Mouse (Mus musculus) liver, embryonic 16.5 days (tissue): ENCODE data around the gene Apoa1. TPM values are rescaled to one million over a fixed set of nuclear protein-coding genes. Genes with fewer than 3 reads are reported as not detected.
A peak's percentile ranks its signal among the peaks of the same experiment; 100 is the strongest.

Source experiments
- ATAC-seq: fragments of 200-750 bp; cut with Nextera tagmentation; 2 replicates; pipeline ENCODE4 v1.8.0; 2017; ENCODE audit warnings: low read depth, mild to moderate bottlenecking, moderate number of reproducible peaks, moderate library complexity
- H3K27ac ChIP-seq: fragments of 300-500 bp; sonication (generic); 2 replicates; pipeline ENCODE4 v1.5.1; 2014; ENCODE audit warnings: mild to moderate bottlenecking, low read length
- H3K27me3 ChIP-seq: fragments of 300-500 bp; sonication (generic); 2 replicates; pipeline ENCODE4 v1.6.1; 2014; ENCODE audit warnings: low read depth, low read length, mixed read lengths; ENCODE audit not compliant: control insufficient read depth, insufficient read depth
- H3K36me3 ChIP-seq: fragments of 300-500 bp; sonication (generic); 2 replicates; pipeline ENCODE4 v1.6.1; 2014; ENCODE audit warnings: mild to moderate bottlenecking; ENCODE audit not compliant: control insufficient read depth, insufficient read depth
- H3K4me1 ChIP-seq: fragments of 300-500 bp; sonication (generic); 2 replicates; pipeline ENCODE4 v1.6.1; 2014; ENCODE audit warnings: low read depth, low read length, mixed read lengths; ENCODE audit not compliant: control insufficient read depth
- H3K4me2 ChIP-seq: fragments of 300-500 bp; sonication (generic); 2 replicates; pipeline ENCODE4 v1.6.1; 2014; ENCODE audit warnings: low read depth, low read length, mixed read lengths
- H3K4me3 ChIP-seq: fragments of 300-500 bp; sonication (generic); 2 replicates; pipeline ENCODE4 v1.5.1; 2014; ENCODE audit warnings: low read depth, mild to moderate bottlenecking, low read length
- H3K9ac ChIP-seq: fragments of 300-500 bp; sonication (generic); 2 replicates; pipeline ENCODE4 v1.6.1; 2014; ENCODE audit warnings: low read depth, low read length
- H3K9me3 ChIP-seq: fragments of 300-500 bp; sonication (generic); replicated peaks from 2 replicates; pipeline ENCODE4 v1.6.1; 2016; ENCODE audit warnings: low read length; ENCODE audit not compliant: control insufficient read depth
- WGBS: fragments of 180-500 bp; shearing (Covaris S2); extraction: QIAGEN DNeasy Blood & Tissue Kit; methylation state at CpG from one replicate; pipeline ENCODE4 v1.1.7; 2014; ENCODE audit not compliant: insufficient replicate concordance; 5-methylcytosine and 5-hydroxymethylcytosine counted together
- polyA plus RNA-seq: library from polyadenylated mRNA; unstranded; fragments of >200 nt; fragmentation: Nextera tagmentation; extraction: Ambion mirVana; gene quantifications from 2 replicates; pipeline ENCODE4 v1.2.1, GENCODE M21; 2015

Apoa1 gene
- polyA plus RNA-seq, 1 experiment from 2014 or later = 7,451 TPM

DNA sequence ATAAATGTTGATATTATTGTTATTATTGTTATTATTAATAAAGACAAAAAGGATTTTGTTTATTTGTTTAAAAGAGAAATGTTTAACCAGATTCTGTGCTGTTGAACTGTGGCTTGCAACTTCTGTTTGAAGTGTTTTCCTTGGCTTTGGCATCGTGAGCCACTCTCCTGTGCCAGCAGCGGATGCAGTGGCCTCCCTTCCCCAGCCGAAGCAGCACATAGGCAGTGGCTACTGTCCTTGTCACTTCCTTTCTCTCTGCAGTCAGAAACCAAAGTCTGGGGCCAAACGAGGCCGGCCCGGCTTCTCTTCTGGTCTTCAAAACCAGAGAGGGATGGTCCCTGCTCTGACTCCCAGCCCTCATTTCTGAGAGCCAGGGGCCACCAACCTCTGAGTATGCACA lies 5.3 kb upstream of the Apoa1 start:
- Histone ChIP-seq H3K27ac (no peak overlapping the region), H3K36me3 (no peaks in the 10 kb centered on the region), H3K27me3 (no peaks in the 10 kb centered on the region), H3K9me3 (no peaks in the 10 kb centered on the region), H3K4me1 (peaks cover 4% of the 10 kb centered on the region), H3K4me3 (no peak overlapping the region), H3K9ac (no peak overlapping the region), H3K4me2 (no peak overlapping the region)
- 55% methylated on average over 6 of the region's 6 CpGs for WGBS
- no peak for ATAC-seq

DNA sequence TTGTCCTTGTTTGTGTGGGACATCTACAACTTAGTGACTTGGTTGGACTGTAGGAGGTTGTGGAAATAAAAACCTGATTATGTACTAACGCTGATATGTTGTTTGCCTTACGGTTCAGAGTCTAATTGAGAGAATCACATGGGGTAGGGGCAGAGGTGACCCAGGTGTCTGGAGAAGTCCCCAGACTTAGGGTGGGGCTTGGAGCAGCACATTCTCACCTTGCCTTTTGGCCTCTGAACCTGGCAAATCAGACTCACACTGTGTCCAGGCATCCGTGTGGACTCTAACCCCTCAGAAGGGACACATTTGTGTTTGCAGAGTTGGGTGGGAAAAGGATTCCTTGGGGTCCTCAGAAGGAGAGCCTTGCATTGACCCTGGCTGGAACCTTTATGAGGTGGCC lies 4.3 kb upstream of the Apoa1 start:
- ATAC-seq = no peak
- H3K27ac ChIP-seq = peak overlapping the region; percentile 35; the same call in 1 of the 2 replicates
- no peak overlapping the region for H3K9ac ChIP-seq

DNA sequence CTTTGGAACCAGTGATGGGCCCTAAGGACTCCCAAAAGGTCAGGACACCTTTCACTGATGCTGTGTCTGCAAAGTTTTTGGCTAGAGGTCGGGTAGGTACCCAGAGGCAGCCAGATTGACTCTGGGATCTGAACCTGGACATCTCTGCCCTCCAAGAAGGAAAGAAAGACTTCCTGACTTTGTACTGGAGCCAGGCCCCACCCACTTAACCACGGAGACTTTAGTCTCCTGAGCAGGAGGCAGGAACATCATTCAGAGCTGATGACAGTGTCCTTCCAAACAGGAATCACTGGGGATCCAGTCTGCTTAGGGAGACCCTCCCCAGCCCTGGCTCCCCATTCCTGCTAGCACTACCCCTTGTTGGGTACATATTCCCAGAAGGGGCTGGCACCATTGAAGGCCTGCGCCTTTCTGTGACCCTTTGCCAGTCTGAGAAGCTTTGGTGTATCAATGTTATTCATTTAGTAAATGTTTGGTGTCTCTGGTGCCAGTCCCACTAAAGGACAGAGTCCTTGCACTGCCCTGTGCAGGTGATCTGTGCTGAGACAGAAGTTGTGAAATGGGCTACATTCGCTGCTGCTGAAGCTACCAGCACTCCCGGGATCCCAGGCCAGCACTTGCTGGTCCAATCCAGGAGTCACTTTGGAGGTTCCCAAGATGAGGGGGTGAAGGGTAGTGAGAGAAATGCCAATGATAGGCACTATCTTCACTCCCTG lies 3.3 kb upstream of the Apoa1 start:
- Histone ChIP-seq H3K27ac (peak overlapping the region; percentile 37; the same call in 1 of the 2 replicates), H3K9me3 (no peaks in the 10 kb centered on the region), H3K4me1 (peaks cover 4% of the 10 kb centered on the region), H3K36me3 (no peaks in the 10 kb centered on the region), H3K9ac (no peak overlapping the region), H3K4me2 (no peak overlapping the region), H3K4me3 (no peak overlapping the region), H3K27me3 (no peaks in the 10 kb centered on the region)
- ATAC-seq = no peak
- WGBS = 39% methylated on average over 5 of the region's 5 CpGs

More for the DNA sequence above, 4.3 kb upstream of the Apoa1 start:
- Histone ChIP-seq H3K27me3 (no peaks in the 10 kb centered on the region), H3K36me3 (no peaks in the 10 kb centered on the region), H3K4me3 (no peak overlapping the region), H3K4me1 (peaks cover 4% of the 10 kb centered on the region), H3K9me3 (no peaks in the 10 kb centered on the region), H3K4me2 (no peak overlapping the region)
- WGBS = 59% methylated on average over 3 of the region's 3 CpGs

GRCm38 (mm10) chr9:46227064-46227614 lies 1.2 kb upstream of the Apoa1 start:
- no peak for ATAC-seq
- no peaks in the 10 kb centered on the region for H3K36me3 ChIP-seq
- H3K9ac ChIP-seq = no peak overlapping the region
- H3K4me1 ChIP-seq = peaks cover 4% of the 10 kb centered on the region
- WGBS = 33% methylated on average over 3 of the region's 3 CpGs
- H3K27ac ChIP-seq = no peak overlapping the region
- H3K27me3 ChIP-seq = no peaks in the 10 kb centered on the region
- no peaks in the 10 kb centered on the region for H3K9me3 ChIP-seq
- H3K4me2 ChIP-seq = no peak overlapping the region
- no peak overlapping the region for H3K4me3 ChIP-seq

DNA sequence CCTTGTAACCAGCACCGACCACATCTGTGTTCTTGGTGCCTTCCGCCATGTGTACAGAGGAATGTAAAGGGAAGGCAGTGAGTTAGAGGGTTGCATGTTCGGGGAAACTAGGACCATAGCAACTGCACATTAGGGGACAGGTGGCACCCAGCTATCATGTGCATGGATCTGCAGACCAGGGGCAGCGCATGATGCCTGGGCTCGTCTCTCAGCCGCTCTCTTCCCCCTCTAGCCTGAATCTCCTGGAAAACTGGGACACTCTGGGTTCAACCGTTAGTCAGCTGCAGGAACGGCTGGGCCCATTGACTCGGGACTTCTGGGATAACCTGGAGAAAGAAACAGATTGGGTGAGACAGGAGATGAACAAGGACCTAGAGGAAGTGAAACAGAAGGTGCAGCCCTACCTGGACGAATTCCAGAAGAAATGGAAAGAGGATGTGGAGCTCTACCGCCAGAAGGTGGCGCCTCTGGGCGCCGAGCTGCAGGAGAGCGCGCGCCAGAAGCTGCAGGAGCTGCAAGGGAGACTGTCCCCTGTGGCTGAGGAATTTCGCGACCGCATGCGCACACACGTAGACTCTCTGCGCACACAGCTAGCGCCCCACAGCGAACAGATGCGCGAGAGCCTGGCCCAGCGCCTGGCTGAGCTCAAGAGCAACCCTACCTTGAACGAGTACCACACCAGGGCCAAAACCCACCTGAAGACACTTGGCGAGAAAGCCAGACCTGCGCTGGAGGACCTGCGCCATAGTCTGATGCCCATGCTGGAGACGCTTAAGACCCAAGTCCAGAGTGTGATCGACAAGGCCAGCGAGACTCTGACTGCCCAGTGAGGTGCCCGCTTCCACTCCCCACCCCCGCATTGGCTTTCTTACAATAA lies 1.4 kb downstream of the Apoa1 start:
- Histone ChIP-seq H3K4me2 (peak overlapping the region; percentile 49), H3K4me3 (peak overlapping the region; percentile 59), H3K9ac (peak overlapping the region; percentile 54), H3K36me3 (no peaks in the 10 kb centered on the region), H3K4me1 (peaks cover 6% of the 10 kb centered on the region), H3K27ac (peak overlapping the region; percentile 74), H3K9me3 (no peaks in the 10 kb centered on the region), H3K27me3 (no peaks in the 10 kb centered on the region)
- 12% methylated on average over 37 of the region's 37 CpGs for WGBS
- peak; percentile 30; the same call in 1 of the 2 replicates for ATAC-seq

DNA sequence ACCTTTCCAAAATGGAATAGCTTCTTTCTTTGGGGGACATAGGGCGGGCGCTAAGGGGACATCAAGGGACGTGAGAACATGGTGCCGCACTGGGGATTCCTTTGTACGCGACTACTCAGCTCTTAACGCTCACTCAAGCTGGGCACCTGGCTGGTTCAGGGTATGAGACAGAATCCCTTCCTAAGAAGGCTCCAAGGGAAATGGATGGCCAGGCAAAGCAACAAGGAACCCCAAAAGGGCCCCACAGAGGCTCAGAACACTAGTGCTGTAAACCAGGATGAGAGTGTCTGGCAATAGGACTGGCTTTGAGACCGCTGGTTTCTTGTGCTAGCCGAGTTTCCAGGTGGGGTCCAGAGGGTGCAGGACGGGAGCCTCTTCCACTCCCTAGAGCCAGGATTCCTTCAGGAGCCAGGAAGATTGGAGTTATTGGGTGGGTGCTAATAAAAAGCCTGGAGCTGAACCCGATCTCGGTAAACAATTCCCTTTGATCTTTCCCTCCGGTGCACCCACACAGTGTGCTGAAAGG lies 2.1 kb downstream of the Apoa1 start:
- no peaks in the 10 kb centered on the region for H3K27me3 ChIP-seq
- H3K4me1 ChIP-seq = peaks cover 13% of the 10 kb centered on the region
- WGBS = 28% methylated on average over 13 of the region's 13 CpGs
- H3K4me2 ChIP-seq = peak overlapping the region; percentile 49
- H3K4me3 ChIP-seq = peak overlapping the region; percentile 59
- H3K9ac ChIP-seq = peak overlapping the region; percentile 54
- no peaks in the 10 kb centered on the region for H3K36me3 ChIP-seq
- no peaks in the 10 kb centered on the region for H3K9me3 ChIP-seq
- H3K27ac ChIP-seq = peak overlapping the region; percentile 62
- ATAC-seq = no peak

- 0 out of 2 replicates have a peak overlapping the region, but pooled peaks have one; percentile 4 for H3K27ac ChIP-seq
- no peak for ATAC-seq
These were observed 6.8 kb downstream of the Apoa1 start for GRCm38 (mm10) chr9:46235196-46235595.

DNA sequence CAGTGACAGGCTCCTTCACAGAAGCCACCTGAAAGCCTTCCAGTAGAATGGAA lies 7.0 kb downstream of the Apoa1 start, which contains the start of gene Apoc3:
Gene Apoc3, minus strand, starts transcription at position 41 of the 53 bp plus-strand sequence.
- Histone ChIP-seq H3K9ac (no peak within 1 kb of the TSS), H3K27ac (0 out of 2 replicates have a peak within 1 kb of the TSS, but pooled peaks have one; percentile 4), H3K4me3 (no peak within 1 kb of the TSS), H3K4me1 (peaks cover 9% of the 10 kb centered on the region), H3K36me3 (no peaks in the 10 kb centered on the region), H3K9me3 (no peaks in the 10 kb centered on the region), H3K27me3 (no peaks in the 10 kb centered on the region), H3K4me2 (no peak within 1 kb of the TSS)
- no peak for ATAC-seq

More at GRCm38 (mm10) chr9:46235196-46235595, 6.8 kb downstream of the Apoa1 start:
- no peak overlapping the region for H3K4me3 ChIP-seq
- no peaks in the 10 kb centered on the region for H3K9me3 ChIP-seq
- H3K36me3 ChIP-seq = no peaks in the 10 kb centered on the region
- H3K4me2 ChIP-seq = no peak overlapping the region
- H3K4me1 ChIP-seq = peaks cover 9% of the 10 kb centered on the region
- no peaks in the 10 kb centered on the region for H3K27me3 ChIP-seq
- H3K9ac ChIP-seq = no peak overlapping the region
- 64% methylated on average over 6 of the region's 6 CpGs for WGBS

DNA sequence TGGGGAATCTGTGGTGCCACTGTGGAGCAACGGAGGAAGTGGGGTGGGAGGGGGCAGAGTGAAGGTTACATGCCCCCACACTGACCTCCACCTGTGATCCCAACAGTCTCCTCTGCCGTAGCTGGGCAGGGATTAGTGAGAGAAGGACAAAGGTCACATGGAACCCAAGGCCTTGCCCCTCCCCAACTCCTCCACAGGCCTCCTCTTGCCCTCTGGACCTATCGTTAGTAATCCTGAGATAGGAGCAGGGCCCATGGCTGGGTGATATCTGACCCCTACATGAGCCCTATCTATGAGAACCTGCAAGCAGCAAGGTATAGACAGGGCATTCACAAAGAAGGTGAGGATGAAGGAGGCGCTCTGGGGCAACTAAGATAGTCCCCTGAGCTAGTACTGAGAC lies 7.3 kb downstream of the Apoa1 start:
- no peak overlapping the region for H3K9ac ChIP-seq
- peak; percentile 31 for ATAC-seq
- no peaks in the 10 kb centered on the region for H3K27me3 ChIP-seq
- H3K27ac ChIP-seq = no peak overlapping the region
- H3K4me1 ChIP-seq = peaks cover 9% of the 10 kb centered on the region
- no peaks in the 10 kb centered on the region for H3K9me3 ChIP-seq
- no peak overlapping the region for H3K4me2 ChIP-seq
- 30% methylated on average over 4 of the region's 4 CpGs for WGBS
- no peak overlapping the region for H3K4me3 ChIP-seq
- no peaks in the 10 kb centered on the region for H3K36me3 ChIP-seq
